Mouse (Mus musculus) layer of hippocampus, adult 18-20 months (tissue): ENCODE results near the gene Limd2. TPM values are rescaled to one million over a fixed set of nuclear protein-coding genes. Genes with fewer than 3 reads are reported as not detected.
"Not testable (repeated sequence)": the region's sequence is repeated elsewhere in the genome, so short reads cannot be mapped to it uniquely, and the experiment has no call there.

Source experiments
- DNase-seq, 2 experiments: peaks; one replicate each; pipeline ENCODE4 v3.0.0; 2022; ENCODE audit warnings: low spot score in 2 of 2
- total RNA-seq, 2 experiments: library from RNA; stranded (reverse); gene quantifications; 2 replicates each; pipeline ENCODE4 v1.2.3; 2021

Limd2 gene
- total RNA-seq, 2 experiments from 2014 or later: 144 to 147 TPM

GRCm38 (mm10) chr11:106129477-106129876, 31.2 kb downstream of the Limd2 start:
- DNase-seq: no peak

- DNase-seq: not testable (repeated sequence)
Measured at GRCm38 (mm10) chr11:106126727-106127373, 33.8 kb downstream of the Limd2 start.

GRCm38 (mm10) chr11:106125827-106126226, 34.8 kb downstream of the Limd2 start:
- no peak for DNase-seq

GRCm38 (mm10) chr11:106124784-106125183, 35.9 kb downstream of the Limd2 start:
- no peak for DNase-seq

DNA sequence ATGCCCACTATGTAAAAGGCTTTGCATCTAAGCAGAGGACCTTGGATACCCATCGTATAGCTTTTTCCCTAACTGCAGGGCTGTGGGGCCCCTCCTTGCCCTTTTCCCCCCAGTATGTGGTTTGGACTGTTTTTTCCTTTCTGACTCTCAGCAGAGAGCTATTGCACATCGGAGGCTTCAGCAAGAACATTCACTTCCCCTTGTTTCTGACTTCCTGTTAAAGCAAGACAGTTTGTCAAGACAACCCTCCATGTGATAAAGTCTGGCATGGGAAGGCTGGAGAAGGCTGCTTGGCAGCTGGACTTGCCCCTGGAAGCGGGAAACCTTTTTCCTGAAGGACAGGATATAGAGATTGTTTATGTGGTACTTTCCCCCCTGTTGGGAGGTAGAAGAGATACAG, 37.9 kb downstream of the Limd2 start:
- no peak for DNase-seq

DNA sequence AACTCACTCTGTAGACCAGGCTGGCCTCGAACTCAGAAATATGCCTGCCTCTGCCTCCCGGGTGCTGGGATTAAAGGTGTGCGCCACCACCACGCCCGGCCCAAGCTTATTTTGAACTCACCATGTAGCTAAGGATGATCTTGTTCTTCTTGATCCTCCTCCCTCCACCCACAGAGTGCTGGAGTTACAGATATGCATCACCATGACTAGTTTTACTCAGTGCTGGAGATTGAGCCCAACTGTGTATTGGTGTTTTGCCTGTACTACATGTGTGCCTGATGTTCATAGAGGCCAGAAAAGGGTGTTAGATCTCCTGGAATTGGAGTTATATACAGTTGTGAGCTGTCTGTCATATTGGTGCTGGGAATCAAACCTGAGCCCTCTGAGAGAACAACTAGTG, 38.4 kb downstream of the Limd2 start:
- DNase-seq: no peak

DNA sequence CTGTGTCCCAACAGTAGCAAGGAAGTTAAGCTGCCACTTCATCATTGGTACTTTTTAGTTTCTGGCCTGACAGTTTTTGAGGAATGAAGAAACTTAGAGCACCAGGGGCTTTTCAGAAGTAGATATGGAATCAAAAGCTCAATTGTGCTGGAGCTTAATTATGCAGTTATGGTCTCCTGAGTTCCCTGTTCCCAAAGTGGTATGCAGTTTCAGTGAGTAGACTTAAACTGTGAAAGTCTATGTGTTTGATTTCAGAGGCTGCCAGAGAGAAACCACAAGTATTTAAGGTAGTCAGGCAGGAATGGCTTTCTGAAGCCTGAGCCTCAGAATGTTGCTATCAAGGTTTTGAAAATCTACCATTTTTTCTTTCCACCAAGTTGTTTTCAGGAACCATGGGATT, 49.0 kb downstream of the Limd2 start:
- DNase-seq: no peak

Other genes starting within 250 kb of the Limd2 start
- gene Cyb561, start 207.5 kb downstream of the Limd2 start, total RNA-seq: 10 to 100 TPM; 48.7 to 64.4 TPM
- gene Ace, start 192.9 kb downstream of the Limd2 start, total RNA-seq: 1 to 10 TPM; 6.0 to 9.2 TPM
- gene Ace3, start 166.2 kb downstream of the Limd2 start, total RNA-seq: not detected
- under 1 TPM; 0.72 to 0.94 TPM for gene Kcnh6, start 152.7 kb downstream of the Limd2 start, total RNA-seq
- gene Dcaf7, start 124.0 kb downstream of the Limd2 start, total RNA-seq: 100 to 1,000 TPM; 129 to 131 TPM
- gene Taco1, start 94.8 kb downstream of the Limd2 start, total RNA-seq: 10 to 100 TPM; 18.3 TPM
- gene Map3k3, start 76.2 kb downstream of the Limd2 start, total RNA-seq: 10 to 100 TPM; 30.4 to 32.6 TPM
- 1 to 10 TPM in 1 of 2 experiments, not detected in 1; 1.4 TPM for gene Gm10840, start within 50 bp of the Limd2 start, total RNA-seq
- gene Strada, start 41.3 kb upstream of the Limd2 start, total RNA-seq: 10 to 100 TPM; 26.6 to 29.2 TPM
- gene Ccdc47, start 55.5 kb upstream of the Limd2 start, total RNA-seq: 100 to 1,000 TPM in 1 of 2 experiments, 10 to 100 TPM in 1; 96.3 to 100 TPM
- gene Ddx42, start 56.1 kb upstream of the Limd2 start, total RNA-seq: 10 to 100 TPM; 65.8 to 68.2 TPM
- gene Ftsj3, start 95.2 kb upstream of the Limd2 start, total RNA-seq: 10 to 100 TPM; 26.2 to 31.1 TPM
- 100 to 1,000 TPM; 189 to 196 TPM for gene Psmc5, start 95.3 kb upstream of the Limd2 start, total RNA-seq
- 10 to 100 TPM; 23.9 to 26.3 TPM for gene Smarcd2, start 112.1 kb upstream of the Limd2 start, total RNA-seq
- gene Tcam1, start 115.8 kb upstream of the Limd2 start, total RNA-seq: under 1 TPM; 0.13 to 0.15 TPM
- not detected for gene Gh, start 141.0 kb upstream of the Limd2 start, total RNA-seq
- not detected for gene Cd79b, start 153.9 kb upstream of the Limd2 start, total RNA-seq
- gene Scn4a, start 192.4 kb upstream of the Limd2 start, total RNA-seq: under 1 TPM in 1 of 2 experiments, not detected in 1; 0.05 TPM
- gene Prr29, start 204.6 kb upstream of the Limd2 start, total RNA-seq: not detected
- gene Icam2, start 227.2 kb upstream of the Limd2 start, total RNA-seq: 1 to 10 TPM; 2.4 to 3.1 TPM